Mouse (Mus musculus): ENCODE data around the gene Ankrd36.
A peak's percentile ranks its signal among the peaks of the same experiment; 100 is the strongest.
"Not testable (repeated sequence)": the region's sequence is repeated elsewhere in the genome, so short reads cannot be mapped to it uniquely, and the experiment has no call there.

Gene Ankrd36

DNA sequence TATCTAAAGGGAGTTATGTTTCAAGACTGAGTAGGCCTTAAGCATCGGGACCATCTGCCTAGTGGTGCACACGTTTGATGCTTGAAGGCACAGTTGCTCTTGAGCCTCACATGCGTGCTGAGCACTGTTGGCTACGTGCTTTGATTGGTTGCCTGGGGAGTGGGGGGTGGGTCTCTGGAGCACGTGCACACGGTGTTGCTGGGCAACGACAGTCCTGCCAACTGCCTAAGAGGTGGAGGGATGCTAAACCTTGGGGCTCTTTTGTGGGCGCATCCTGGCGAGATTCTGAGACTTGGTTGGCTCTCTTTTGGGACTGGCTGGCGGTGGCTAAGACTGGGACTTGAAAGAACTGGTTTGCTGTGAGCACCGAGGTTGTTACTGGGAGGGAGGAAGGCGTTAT, at the start of gene Ankrd36:
Ankrd36 (plus strand) TSS at position 211 of the 400 bp plus-strand sequence.
- no peak for DNase-seq

DNA sequence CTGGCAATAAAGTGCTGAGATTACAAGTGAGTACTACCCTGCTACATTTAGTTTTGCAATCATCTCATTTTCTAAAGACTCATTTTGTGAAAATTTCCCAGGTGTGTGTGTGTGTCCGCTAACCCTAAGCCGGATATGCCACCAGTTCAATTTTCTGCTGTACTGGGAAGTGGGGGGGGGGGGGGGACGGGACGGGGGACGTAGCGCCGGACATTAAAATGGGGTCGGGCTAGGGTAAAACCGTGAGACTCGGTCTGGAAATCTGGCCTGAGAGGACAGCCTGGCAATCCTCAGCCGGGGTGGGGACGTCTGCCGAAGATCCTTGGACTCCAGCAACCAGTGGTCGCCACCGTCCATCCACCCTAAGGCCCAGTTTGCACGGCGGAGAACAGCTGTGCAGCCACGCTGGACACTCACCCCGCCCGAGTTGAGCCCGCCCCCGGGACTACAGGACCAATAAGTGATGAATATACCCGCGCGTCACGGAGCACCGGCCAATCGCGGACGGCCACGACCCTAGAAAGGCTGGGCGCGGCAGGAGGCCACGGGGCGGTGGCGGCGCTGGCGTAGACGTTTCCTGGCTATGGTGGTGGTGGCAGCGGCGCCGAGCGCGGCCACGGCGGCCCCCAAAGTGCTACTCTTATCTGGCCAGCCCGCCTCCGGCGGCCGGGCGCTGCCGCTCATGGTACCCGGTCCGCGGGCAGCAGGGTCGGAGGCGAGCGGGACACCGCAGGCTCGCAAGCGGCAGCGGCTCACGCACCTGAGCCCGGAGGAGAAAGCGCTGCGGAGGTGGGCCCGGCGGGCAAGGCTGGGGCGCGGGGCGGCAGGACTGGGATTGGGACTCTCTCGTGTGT, 48.8 kb upstream of the Ankrd36 start, which contains the start of gene Xbp1:
Xbp1 (plus strand) TSS at position 248 of the 854 bp plus-strand sequence.
- peak; percentile 99 for DNase-seq

DNA sequence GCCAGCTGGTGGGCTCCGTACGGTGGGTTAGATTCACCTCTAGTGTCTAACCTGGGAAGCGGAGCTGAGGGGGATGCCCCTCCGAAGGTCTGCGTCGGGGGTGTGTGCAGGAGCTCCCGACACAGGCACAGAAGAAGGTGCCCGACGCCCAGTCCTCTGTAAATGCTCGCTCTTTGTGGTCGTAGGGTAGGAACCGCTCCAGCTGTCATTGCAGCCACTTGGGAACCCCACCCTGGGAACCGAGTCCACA, 48.3 kb upstream of the Ankrd36 start:
- no peak for DNase-seq

DNA sequence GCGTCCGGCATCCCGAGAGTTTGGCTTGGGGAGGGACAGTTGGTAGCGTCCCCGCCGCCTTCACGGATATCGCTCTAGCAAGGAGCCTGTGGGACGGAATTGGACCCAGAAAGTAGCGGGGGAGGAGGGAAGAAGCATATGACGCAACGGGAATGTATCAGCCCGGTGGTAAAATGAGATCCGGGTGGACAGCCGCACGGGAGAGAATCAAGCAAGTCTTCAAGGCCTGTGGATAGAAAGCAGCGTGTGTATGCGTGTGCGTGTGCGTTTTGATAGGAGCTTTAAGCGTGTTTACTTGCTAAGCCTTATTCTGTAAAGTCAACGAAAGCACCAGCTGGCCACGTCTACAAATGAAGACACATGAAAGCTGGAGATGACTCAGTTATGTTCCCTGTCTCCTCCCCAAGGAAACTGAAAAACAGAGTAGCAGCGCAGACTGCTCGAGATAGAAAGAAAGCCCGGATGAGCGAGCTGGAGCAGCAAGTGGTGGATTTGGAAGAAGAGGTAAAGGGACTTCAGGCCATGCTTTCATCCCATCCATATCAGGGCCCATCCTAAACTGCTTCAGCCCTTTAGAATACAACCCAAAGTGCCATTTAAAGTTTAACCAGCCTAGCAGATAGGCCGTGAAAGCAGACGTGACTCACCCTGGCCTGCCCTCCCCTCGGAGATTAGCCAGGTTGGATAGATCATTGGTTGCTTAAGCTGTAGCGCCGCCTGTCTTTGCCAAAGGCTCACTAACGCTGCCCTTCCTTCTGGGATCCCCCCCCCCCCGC, 47.8 kb upstream of the Ankrd36 start:
- DNase-seq = peak; percentile 73 to 81

DNA sequence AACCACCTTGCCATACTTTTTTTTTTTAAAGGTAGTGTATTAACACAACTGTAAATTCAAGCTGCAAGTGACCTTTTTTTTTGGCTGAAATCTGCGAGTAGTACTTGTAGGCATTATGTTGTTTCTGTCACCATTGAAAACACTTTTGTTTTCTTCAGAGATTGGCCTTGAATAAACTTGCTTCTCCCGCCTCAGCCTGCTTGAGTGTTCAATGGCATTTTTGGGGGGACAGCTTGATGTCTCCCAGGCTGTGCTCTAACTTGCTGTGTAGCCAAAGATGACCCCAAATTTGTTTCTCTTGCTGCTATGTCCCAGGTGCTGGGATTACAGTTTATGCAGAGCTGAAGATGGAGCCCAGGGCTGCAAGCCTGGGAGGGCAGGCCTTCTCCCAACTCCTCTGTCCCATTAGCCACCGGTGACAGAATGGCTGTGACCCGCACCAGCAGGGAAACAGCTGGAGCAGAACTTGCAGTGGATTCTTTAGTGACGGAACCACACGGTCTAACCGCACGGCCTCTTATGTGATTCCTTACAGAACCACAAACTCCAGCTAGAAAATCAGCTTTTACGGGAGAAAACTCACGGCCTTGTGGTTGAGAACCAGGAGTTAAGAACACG, 46.6 kb upstream of the Ankrd36 start:
- DNase-seq = no peak

DNA sequence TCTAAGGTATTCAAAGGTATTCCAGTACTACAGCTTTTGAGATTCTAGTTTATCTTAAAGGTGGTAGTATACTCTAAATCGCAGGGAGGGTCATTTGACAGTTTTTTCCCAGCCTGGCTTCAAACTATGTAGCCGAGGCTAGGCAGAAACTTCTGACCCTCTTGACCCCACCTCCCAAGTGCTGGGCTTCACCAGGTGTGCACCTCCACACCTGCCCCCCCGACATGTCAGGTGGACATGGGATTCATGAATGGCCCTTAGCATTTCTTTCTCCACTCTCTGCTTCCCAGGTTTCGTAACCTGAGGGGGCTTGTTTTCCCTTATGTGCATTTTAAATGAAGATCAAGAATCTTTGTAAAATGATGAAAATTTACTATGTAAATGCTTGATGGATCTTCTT, 44.1 kb upstream of the Ankrd36 start:
- DNase-seq = no peak

DNA sequence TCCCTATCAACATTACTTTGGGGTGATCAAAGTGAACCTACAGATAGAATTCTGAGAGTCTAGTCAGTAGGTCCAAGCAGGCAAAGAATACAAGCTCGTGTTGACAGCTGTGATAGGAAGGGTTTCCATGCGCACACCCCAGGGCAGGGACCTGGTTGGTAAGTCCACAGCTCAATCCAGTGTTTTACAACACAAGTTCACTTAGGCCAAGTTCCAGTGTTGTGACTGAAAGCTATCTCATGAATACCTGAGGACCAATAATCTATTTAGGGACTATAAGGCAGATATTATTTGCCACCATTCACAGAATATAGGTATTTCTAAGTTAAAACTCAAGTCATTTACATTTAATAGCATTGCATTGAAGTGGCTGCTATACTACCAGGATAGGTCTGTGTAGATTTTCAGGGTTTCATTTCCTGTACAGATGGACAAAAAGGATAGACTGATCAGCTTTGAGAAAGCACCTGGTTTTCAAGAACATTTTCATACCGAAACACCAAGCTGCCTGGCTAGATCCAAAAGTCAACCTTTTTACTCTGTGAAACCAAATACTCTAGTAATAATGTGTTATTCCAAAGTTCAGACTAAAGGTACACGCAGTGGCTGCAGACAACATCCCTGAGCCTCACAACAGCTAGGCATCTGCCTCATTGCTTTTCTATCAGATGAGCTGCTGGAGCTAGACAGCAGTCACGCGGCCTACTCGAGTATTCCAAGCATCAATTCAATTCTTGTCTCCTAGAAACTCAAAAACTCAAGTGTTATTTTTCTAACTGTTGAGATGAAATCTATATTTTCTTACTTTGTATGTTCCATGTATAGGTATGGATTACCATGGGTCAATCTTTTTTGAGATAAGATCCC, 42.7 kb upstream of the Ankrd36 start:
- DNase-seq = no peak

DNA sequence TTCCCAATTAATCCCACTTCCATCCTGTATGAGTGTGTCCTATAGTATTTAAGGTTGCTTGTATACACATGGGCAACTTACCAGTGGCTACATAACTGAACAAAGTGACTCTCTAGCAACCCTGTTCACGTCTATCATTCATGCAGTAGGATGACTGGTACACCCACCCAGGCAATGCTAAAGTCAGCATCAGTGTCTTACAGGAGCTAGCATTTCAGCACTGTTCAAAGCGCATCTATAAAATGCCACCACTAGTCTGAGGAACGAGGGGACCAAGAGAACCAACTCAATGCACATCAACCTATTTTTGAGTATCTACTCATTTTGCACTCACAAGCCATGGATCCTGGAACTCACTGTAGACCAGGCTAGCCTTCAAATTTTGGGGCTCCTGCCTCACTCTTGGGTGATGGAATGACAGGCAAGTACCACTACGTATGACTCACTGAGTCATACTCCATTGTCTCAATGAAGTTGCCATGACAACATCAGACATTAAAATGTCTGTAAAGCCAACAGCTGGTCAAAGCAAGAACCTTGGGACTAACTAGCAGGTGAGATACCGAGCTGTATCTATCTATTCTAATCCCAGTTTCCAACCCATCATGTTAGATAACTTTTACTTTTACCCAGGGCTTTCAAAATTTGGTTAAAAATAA, 41.5 kb upstream of the Ankrd36 start:
- no peak for DNase-seq

DNA sequence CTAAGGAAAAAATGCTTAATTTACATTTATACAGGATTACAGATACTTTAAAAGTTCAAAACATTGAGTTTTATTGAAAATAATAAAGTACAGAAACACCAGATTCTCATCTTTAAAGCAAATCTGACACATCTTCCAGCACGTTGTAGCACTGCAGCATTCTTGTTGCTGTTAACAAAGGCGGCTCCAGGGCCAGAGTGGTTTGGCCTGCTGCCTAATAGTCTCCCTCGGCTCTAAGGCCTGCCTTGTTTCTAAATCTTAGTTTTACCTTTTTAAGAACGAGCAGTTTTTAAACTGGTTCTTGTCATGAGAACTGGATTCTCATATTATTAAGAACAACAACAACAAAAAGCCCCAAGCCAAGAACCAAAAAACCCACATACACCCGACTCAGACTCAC, 40.6 kb upstream of the Ankrd36 start:
- no peak for DNase-seq

DNA sequence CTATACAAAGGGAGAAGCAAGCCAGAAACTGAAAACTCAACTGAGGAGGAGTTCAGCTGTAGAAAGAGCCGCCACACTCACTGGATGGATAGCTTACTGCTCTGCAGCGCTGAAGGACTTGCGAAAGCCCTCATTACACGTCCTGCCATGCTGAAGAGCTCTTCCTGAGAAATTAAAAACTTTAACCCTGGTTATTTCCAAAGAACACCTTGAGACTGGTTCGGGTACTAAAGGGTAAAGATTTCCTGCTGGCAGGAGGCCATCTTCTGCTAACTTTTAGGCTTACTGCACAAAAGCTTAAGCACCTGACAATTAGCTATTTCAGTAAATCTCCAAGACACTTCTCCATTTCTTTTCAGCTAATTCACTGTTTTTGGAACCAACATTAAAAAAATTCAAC, 39.3 kb upstream of the Ankrd36 start:
- DNase-seq = no peak

DNA sequence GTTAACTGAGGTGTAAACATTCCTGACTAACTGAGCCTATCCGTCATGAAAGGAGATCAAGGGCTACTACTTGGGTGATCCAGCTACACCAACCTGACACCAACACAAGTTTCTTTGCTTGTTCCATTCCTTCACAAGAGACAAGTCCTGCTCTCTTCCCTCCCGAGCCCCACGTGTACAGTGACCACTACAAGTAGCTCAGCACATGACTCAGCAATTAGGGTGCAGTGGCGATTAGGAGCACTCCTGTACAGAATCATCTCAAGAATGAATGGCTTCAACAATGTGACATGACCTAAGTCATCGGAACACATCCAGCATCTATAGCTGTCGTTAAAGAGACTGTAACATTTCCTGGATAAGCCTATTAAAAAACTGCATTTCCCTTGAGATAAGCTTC, 38.8 kb upstream of the Ankrd36 start:
- DNase-seq = no peak

DNA sequence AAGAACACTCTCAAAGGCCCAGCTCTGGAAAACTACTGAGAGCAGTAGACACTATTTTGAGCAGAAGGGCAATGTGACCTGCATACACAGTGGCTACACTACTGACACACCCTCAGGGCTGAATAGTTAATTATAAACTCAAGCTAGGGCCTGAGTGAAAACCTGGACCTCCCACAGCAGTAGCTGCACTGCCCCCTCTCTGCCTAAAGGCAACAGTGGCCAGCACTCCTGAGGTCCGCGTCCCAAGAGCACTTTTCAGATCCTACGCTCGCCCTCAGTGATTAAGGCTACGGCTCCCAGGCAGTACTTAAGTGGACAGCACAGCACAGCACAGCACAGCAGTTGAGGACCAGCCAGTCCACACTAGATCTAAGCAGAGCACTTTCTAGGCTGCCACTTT, 36.4 kb upstream of the Ankrd36 start:
- DNase-seq = peak in 1 of 2 experiments; percentile 2

DNA sequence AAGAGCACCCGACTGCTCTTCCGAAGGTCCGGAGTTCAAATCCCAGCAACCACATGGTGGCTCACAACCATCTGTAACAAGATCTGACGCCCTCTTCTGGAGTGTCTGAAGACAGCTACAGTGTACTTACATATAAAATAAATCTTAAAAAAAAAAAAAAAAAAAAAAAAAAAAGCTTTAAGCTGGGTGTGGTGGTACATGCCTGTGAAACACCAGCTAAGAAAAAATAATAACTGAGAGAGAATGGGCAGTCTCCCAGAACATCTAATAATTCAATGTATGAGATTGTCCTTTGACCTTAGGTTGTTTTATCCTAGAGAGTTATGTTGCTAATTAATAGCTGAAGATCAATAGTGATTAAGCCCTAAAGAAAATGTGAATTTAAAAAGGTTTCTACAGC, 32.0 kb upstream of the Ankrd36 start:
- not testable (repeated sequence) for DNase-seq

DNA sequence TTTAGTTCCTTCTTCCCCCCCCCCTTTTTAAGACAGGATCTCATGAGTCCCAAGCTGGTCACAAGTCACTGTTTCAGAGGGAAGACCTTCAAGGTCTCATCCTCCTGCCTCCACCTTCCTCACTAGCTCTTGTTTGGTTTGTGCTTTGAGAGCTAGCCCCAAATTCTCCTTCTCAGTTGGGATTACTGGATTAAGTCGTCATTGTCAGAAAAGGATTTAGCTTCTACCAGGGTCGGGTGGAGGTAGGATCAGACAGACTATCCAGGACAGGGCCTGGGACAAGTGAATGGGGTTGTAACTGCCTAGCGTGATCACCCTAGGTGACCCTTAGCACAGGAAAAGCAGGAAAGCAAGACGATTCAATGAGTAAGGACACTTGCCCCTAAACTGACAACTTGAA, 29.2 kb upstream of the Ankrd36 start:
- no peak for DNase-seq

DNA sequence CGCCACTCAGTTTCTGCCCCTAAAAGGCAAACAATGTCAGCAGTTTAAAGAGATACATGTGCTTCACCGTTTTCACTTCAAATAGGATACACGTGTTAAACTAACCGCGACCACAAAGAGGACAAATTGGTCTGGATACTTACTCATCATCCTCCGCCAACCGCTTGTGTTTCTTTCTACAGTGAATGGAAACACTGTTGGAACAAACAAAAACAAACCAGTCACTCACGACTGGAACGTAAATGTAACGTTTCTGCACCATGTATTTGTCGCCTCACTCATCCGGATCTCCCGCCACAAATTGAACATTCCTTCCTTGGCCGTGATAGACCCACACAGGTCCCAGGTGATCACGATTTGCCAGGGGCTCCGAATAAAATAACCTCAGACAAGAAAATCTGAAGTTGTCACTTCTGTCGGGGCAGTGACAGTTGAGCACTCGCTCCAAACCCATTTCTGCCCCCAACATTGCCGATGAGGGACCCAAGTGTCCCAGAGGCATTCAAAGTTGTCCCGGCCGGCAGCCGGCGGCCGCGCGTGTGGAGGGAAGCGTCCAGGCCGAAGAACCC, 28.2 kb upstream of the Ankrd36 start:
- DNase-seq = no peak

DNA sequence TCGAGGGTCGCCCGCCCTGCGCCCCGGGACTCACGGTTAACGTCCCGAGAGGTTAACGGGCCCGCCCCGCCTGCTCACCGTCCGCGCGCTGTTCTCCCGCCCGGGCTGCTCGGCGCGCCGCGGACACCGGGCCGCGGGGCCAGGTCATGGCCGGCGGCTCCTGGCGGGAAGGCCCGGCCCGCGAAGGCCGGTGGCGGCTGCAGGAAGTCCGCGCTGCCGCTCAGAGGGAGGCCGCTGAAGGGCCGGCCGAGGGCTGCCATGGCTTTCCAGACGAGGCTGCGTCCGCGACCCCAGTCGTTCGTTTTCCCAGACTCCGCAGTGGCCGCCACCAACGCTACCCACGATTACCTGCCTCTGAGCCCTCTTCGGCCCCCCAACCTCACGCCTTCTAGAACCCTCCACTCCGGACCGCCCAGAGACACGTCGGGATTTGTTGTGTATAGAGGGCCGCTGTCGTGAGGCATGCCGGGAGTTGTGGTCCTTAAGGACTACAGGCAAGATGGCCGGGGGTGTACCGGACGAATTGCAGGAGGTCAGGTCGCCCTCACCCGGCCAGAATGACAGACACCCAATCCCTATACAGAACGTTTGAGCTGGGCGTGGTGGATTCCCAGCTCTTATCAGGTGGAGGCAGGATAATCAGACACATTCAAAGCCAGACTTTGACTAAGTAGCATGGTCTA, 27.5 kb upstream of the Ankrd36 start, which contains the start of gene Ccdc117:
Ccdc117 (minus strand) TSS at position 389 of the 683 bp plus-strand sequence.
- peak; percentile 90 to 98 for DNase-seq

DNA sequence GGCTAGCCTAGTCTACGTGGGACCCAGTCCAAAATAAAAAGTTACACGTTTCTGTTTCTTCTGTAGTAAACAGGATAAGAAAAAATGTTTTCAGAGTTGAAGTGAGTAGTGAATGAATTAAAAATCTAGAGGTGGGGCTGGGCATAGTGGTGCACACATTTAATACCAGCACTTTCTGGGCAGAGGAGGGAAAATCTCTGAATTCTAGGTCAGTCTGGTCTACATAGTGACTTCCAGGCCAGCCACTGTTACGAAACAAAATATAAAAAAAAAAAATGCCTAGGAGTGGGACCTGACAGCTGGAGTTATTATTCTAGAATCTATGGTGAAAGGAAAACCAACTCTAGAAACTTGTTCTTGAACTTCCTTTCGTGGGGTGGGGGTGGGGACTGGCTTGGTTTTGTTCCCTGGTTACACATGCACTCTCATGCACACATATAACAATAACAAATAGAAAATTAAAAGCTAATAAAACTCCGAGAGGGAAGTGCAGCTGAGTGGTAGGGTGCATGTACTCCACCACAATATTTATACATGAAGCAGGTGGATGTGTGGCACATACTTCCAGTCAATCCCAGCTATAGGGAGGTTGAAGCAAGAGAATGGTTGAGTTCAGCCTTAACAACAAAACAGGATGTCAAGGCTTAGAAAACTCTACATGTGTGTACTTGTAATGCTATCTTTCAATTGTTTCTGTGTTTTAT, 26.9 kb upstream of the Ankrd36 start:
- no peak for DNase-seq

DNA sequence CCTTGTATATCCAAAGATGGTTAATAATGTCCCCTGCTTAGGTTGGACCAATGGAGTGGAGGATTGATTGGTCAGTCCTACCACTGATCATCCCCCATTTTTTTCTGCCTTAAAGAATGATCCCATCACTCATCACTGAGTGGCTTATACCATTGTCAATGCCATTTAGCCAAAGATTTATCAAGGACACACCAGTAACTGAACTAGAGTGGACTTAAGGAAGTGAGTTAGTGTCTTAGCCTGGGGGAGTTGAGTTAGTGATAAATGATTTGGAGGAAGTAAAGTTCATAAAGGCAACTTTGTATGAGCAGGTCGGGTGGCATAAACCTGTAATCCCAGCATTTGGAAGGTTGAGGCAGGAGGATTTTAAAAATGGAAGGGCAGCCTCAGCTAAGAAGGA, 26.2 kb upstream of the Ankrd36 start:
- DNase-seq = no peak

DNA sequence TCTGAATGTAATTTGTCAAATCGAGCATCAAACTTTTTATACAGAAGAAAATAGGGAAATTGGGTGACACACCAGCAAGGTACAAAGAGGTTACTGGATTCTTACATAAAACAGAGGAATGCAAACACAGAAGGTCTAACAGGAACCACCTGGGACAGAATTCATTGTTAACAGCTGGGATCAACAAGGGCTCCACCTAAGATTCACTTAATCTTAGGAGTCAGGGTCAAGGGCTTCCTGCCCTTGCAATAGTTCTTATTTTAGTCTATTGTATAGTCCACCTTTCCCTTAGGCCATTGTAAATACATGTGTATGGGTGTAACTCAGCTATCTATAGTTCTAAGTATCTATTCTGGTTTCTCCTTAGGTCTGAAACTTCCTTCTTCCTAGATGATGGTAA, 24.8 kb upstream of the Ankrd36 start:
- not testable (repeated sequence) for DNase-seq

DNA sequence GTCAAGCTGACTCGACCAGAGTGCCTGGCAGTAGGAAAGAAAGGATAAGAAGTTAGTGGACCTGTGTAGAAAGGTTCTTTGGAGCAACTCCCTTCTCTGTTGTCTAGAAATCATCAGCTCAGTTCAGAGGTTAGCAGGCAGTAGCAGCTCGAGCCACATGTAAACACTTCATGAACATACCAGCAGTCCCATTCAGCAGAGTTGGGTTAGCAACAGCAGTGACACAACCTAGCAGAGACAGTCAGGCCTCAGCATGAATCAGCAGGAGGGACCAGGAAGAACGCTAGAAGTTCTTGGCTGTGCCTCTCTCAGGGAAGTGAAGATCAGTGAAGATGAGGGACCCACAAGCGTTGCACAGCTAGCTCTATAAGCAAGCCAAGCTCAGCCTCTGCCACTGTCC, 24.0 kb upstream of the Ankrd36 start:
- no peak for DNase-seq

DNA sequence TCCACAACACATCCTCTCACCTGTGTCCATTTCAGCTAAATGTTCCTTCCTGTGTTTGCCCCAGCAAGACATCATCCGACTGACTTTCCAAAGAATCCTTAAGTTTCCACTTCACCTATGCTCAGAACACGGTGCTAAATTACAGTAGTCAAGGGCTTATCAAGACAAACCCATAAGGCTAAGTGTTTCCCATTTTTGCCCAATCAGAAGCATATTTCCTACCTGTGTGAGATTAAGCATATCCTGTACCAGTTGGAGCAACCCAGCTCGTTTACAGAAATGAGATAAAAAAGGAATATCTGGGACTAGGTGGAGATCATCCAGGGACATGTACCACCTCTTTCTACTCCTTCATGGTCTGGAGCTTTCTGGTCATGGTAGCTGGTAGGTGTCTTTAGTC, 22.8 kb upstream of the Ankrd36 start:
- DNase-seq = no peak

All from cerebellum, adult 18-20 months (tissue).